In genomic region chr14:120074231-120074630, GRCm38 (mm10) we compare ENCODE assay signal across 21 mouse cellular contexts. TPM values are rescaled to one million over a fixed set of nuclear protein-coding genes. Genes with fewer than 3 reads are reported as not detected.
"Had no signal": no experiment of that assay in that cellular context is flagged by ENCODE, and none has a peak within 500 bp of the region (broad histone marks: within the 10 kb centered on the region; RNA-seq: fewer than 3 reads in every experiment).

No protein-coding gene starts in this region.

- H3K4me1 ChIP-seq: liver, embryonic 12.5 days; liver, embryonic 15.5 days; midbrain, embryonic 12.5 days; neural tube, embryonic 13.5 days had no signal

- ATAC-seq: intestine, postnatal 0 days; liver, embryonic 12.5 days; lung, postnatal 0 days; midbrain, embryonic 16.5 days had no signal

- H3K36me3 ChIP-seq: limb, embryonic 13.5 days; liver, embryonic 12.5 days; liver, embryonic 15.5 days; midbrain, embryonic 12.5 days; neural tube, embryonic 13.5 days had no signal

- H3K4me3 ChIP-seq: limb, embryonic 13.5 days; liver, embryonic 12.5 days; liver, embryonic 15.5 days; midbrain, embryonic 12.5 days; myocyte; neural tube, embryonic 13.5 days had no signal

- H3K4me2 ChIP-seq: limb, embryonic 13.5 days; liver, embryonic 12.5 days; liver, embryonic 15.5 days; midbrain, embryonic 12.5 days; neural tube, embryonic 13.5 days had no signal

- H3K9me3 ChIP-seq: limb, embryonic 13.5 days; liver, embryonic 12.5 days; liver, embryonic 15.5 days; midbrain, embryonic 12.5 days; neural tube, embryonic 13.5 days had no signal

- H3K9ac ChIP-seq: limb, embryonic 13.5 days; liver, embryonic 12.5 days; liver, embryonic 15.5 days; midbrain, embryonic 12.5 days; neural tube, embryonic 13.5 days had no signal

- DNase-seq: kidney, adult 2 months; kidney, postnatal 14 days; kidney, postnatal 4 days; left cerebral cortex, postnatal 4 days; liver; lung, adult 18-20 months; lung, postnatal 4 days; thymus, adult 18-20 months; thymus, postnatal 36 days had no signal

- H3K27ac ChIP-seq: limb, embryonic 13.5 days; liver, embryonic 12.5 days; liver, embryonic 15.5 days; midbrain, embryonic 12.5 days; neural tube, embryonic 13.5 days had no signal

- H3K27me3 ChIP-seq: limb, embryonic 13.5 days; liver, embryonic 12.5 days; liver, embryonic 15.5 days; midbrain, embryonic 12.5 days; neural tube, embryonic 13.5 days had no signal

RNA-seq across cellular contexts. Expression of gene Oxgr1, which starts 32.0 kb away (rescaled TPM):
- polyA plus RNA-seq: intestine, postnatal 0 days; liver, embryonic 12.5 days; liver, embryonic 15.5 days; lung, postnatal 0 days; midbrain, embryonic 12.5 days; midbrain, embryonic 16.5 days; myocyte; neural tube, embryonic 13.5 days; small intestine, adult 2 months; spleen, adult 2 months; stomach, embryonic 16.5 days had no signal
